Mouse (Mus musculus): ENCODE measurements around the gene Slc27a3.
"Not testable (repeated sequence)": the region's sequence is repeated elsewhere in the genome, so short reads cannot be mapped to it uniquely, and the experiment has no call there.

Slc27a3 gene

GRCm38 (mm10) chr3:90342853-90343252 lies 46.9 kb downstream of the Slc27a3 start:
- not testable (repeated sequence) for DNase-seq (ENCODE audit: low spot score)

- no peak for DNase-seq (ENCODE audit: low spot score)
These were observed 49.6 kb downstream of the Slc27a3 start for GRCm38 (mm10) chr3:90340177-90340576.

GRCm38 (mm10) chr3:90338190-90338589 lies 51.5 kb downstream of the Slc27a3 start:
- no peak for DNase-seq (ENCODE audit: low spot score)

GRCm38 (mm10) chr3:90335517-90335916 lies 54.2 kb downstream of the Slc27a3 start:
- no peak for DNase-seq (ENCODE audit: low spot score)

Measured in yolk sac, embryonic 10.5 days (tissue).